Mouse (Mus musculus) heart, embryonic 16.5 days (tissue): ENCODE measurements around the gene Cc2d2b. TPM values are rescaled to one million over a fixed set of nuclear protein-coding genes. Genes with fewer than 3 reads are reported as not detected.

ENCODE experiments used
- ATAC-seq: fragments of 200-750 bp; cut with Nextera tagmentation; replicated peaks from 2 replicates; pipeline ENCODE4 v1.8.0; 2017; ENCODE audit warnings: moderate number of reproducible peaks; ENCODE audit not compliant: insufficient read depth, low FRiP score; ENCODE audit errors: extremely low read depth
- H3K27ac ChIP-seq: fragments of 300-500 bp; sonication (generic); 2 replicates; pipeline ENCODE4 v1.5.1; 2014; ENCODE audit warnings: mild to moderate bottlenecking, low read length, control low read depth, moderate library complexity
- H3K27me3 ChIP-seq: fragments of 300-500 bp; sonication (generic); 2 replicates; pipeline ENCODE4 v1.6.1; 2014; ENCODE audit warnings: low read length, mixed read lengths; ENCODE audit not compliant: control insufficient read depth, insufficient read depth
- H3K36me3 ChIP-seq: fragments of 300-500 bp; sonication (generic); 2 replicates; pipeline ENCODE4 v1.6.1; 2014; ENCODE audit not compliant: control insufficient read depth, insufficient read depth
- H3K4me1 ChIP-seq: fragments of 300-500 bp; sonication (generic); 2 replicates; pipeline ENCODE4 v1.6.1; 2014; ENCODE audit warnings: low read length, mixed read lengths; ENCODE audit not compliant: control insufficient read depth, insufficient read depth
- H3K4me2 ChIP-seq: fragments of 300-500 bp; sonication (generic); 2 replicates; pipeline ENCODE4 v1.6.1; 2014; ENCODE audit warnings: low read depth, mild to moderate bottlenecking, control low read depth, low read length
- H3K4me3 ChIP-seq: fragments of 300-500 bp; sonication (generic); 2 replicates; pipeline ENCODE4 v1.5.1; 2014; ENCODE audit warnings: mild to moderate bottlenecking, control low read depth, low read length
- H3K9ac ChIP-seq: fragments of 300-500 bp; sonication (generic); 2 replicates; pipeline ENCODE4 v1.6.1; 2014; ENCODE audit warnings: low read length, control low read depth
- H3K9me3 ChIP-seq: fragments of 300-500 bp; sonication (generic); replicated peaks from 2 replicates; pipeline ENCODE4 v1.6.1; 2016; ENCODE audit warnings: low read length; ENCODE audit not compliant: control insufficient read depth
- WGBS: fragments of 180-500 bp; shearing (Covaris S2); extraction: QIAGEN DNeasy Blood & Tissue Kit; methylation state at CpG from one replicate; pipeline ENCODE4 v1.1.7; 2014; 5-methylcytosine and 5-hydroxymethylcytosine counted together
- polyA plus RNA-seq: library from polyadenylated mRNA; unstranded; fragments of >200 nt; fragmentation: Nextera tagmentation; extraction: Ambion mirVana; gene quantifications from 2 replicates; pipeline ENCODE4 v1.2.1, GENCODE M21; 2015

Gene Cc2d2b
- polyA plus RNA-seq, 1 experiment from 2014 or later: not detected

- WGBS: 29% methylated on average over 17 of the region's 17 CpGs
- Histone ChIP-seq H3K4me1 (no peaks in the 10 kb centered on the region; the same call in 1 of the 2 replicates), H3K36me3 (no peaks in the 10 kb centered on the region), H3K27ac (no peak overlapping the region), H3K4me2 (peak overlapping the region; percentile 62), H3K9ac (peak overlapping the region; percentile 65), H3K9me3 (no peaks in the 10 kb centered on the region), H3K27me3 (no peaks in the 10 kb centered on the region), H3K4me3 (peak overlapping the region; percentile 34)
- ATAC-seq: peak; percentile 69
Measured at GRCm38 (mm10) chr19:40736680-40737512, 11.7 kb upstream of the Cc2d2b start.

- WGBS: 75% methylated on average over 5 of the region's 5 CpGs
- H3K27ac ChIP-seq: no peak overlapping the region
Measured at GRCm38 (mm10) chr19:40737613-40738012, 10.9 kb upstream of the Cc2d2b start.

GRCm38 (mm10) chr19:40738683-40739324 is 9.7 kb upstream of the Cc2d2b start:
- no peaks in the 10 kb centered on the region; the same call in 1 of the 2 replicates for H3K4me1 ChIP-seq
- 84% methylated on average over 13 of the region's 13 CpGs for WGBS
- H3K4me2 ChIP-seq: no peak overlapping the region
- no peaks in the 10 kb centered on the region for H3K36me3 ChIP-seq
- ATAC-seq: no peak
- H3K9ac ChIP-seq: no peak overlapping the region
- H3K9me3 ChIP-seq: no peaks in the 10 kb centered on the region
- H3K27ac ChIP-seq: no peak overlapping the region
- no peak overlapping the region for H3K4me3 ChIP-seq
- no peaks in the 10 kb centered on the region for H3K27me3 ChIP-seq

More at GRCm38 (mm10) chr19:40737613-40738012, 10.9 kb upstream of the Cc2d2b start:
- Histone ChIP-seq H3K4me3 (peak overlapping the region; percentile 34), H3K4me2 (peak overlapping the region; percentile 62), H3K4me1 (no peaks in the 10 kb centered on the region; the same call in 1 of the 2 replicates), H3K36me3 (no peaks in the 10 kb centered on the region), H3K27me3 (no peaks in the 10 kb centered on the region), H3K9ac (peak overlapping the region; percentile 65), H3K9me3 (no peaks in the 10 kb centered on the region)
- ATAC-seq: no peak

GRCm38 (mm10) chr19:40746603-40747002 is 1.9 kb upstream of the Cc2d2b start:
- H3K9me3 ChIP-seq: no peaks in the 10 kb centered on the region

GRCm38 (mm10) chr19:40754311-40754710 is 5.8 kb downstream of the Cc2d2b start:
- Histone ChIP-seq H3K4me3 (no peak overlapping the region), H3K9me3 (0 out of 2 replicates have a peak, but pooled peaks cover 2% of the 10 kb centered on the region), H3K27me3 (no peaks in the 10 kb centered on the region), H3K4me1 (no peaks in the 10 kb centered on the region), H3K4me2 (no peak overlapping the region), H3K9ac (no peak overlapping the region), H3K27ac (no peak overlapping the region), H3K36me3 (no peaks in the 10 kb centered on the region)
- no peak for ATAC-seq
- 76% methylated on average over 2 of the region's 2 CpGs for WGBS

More at GRCm38 (mm10) chr19:40746603-40747002, 1.9 kb upstream of the Cc2d2b start:
- H3K4me2 ChIP-seq: no peak overlapping the region
- H3K36me3 ChIP-seq: no peaks in the 10 kb centered on the region
- no peak overlapping the region for H3K9ac ChIP-seq
- WGBS: 48% methylated on average over 4 of the region's 4 CpGs
- H3K27me3 ChIP-seq: no peaks in the 10 kb centered on the region
- no peaks in the 10 kb centered on the region for H3K4me1 ChIP-seq
- no peak overlapping the region for H3K27ac ChIP-seq
- no peak overlapping the region for H3K4me3 ChIP-seq
- no peak for ATAC-seq

GRCm38 (mm10) chr19:40760071-40760470 is 11.5 kb downstream of the Cc2d2b start:
- peaks cover 10% of the 10 kb centered on the region; the same call in 1 of the 2 replicates for H3K27me3 ChIP-seq
- H3K9me3 ChIP-seq: no peaks in the 10 kb centered on the region
- WGBS: 66% methylated on average over 2 of the region's 2 CpGs

GRCm38 (mm10) chr19:40762023-40762759 is 13.6 kb downstream of the Cc2d2b start:
- peaks cover 10% of the 10 kb centered on the region for H3K27me3 ChIP-seq
- WGBS: 29% methylated on average over 22 of the region's 22 CpGs
- no peaks in the 10 kb centered on the region for H3K36me3 ChIP-seq
- H3K4me3 ChIP-seq: peak overlapping the region; percentile 41
- peak overlapping the region; percentile 39 for H3K9ac ChIP-seq
- ATAC-seq: no peak
- H3K4me1 ChIP-seq: no peaks in the 10 kb centered on the region
- no peak overlapping the region for H3K27ac ChIP-seq
- peak overlapping the region; percentile 61 for H3K4me2 ChIP-seq
- H3K9me3 ChIP-seq: no peaks in the 10 kb centered on the region

More at GRCm38 (mm10) chr19:40760071-40760470, 11.5 kb downstream of the Cc2d2b start:
- H3K9ac ChIP-seq: no peak overlapping the region
- H3K4me3 ChIP-seq: no peak overlapping the region
- no peaks in the 10 kb centered on the region for H3K4me1 ChIP-seq
- no peak overlapping the region for H3K27ac ChIP-seq
- H3K4me2 ChIP-seq: no peak overlapping the region
- no peaks in the 10 kb centered on the region for H3K36me3 ChIP-seq
- ATAC-seq: no peak

- H3K4me1 ChIP-seq: peaks cover 7% of the 10 kb centered on the region
Measured at GRCm38 (mm10) chr19:40767189-40767588, 18.6 kb downstream of the Cc2d2b start.

More at GRCm38 (mm10) chr19:40767189-40767588, 18.6 kb downstream of the Cc2d2b start:
- no peak for ATAC-seq
- Histone ChIP-seq H3K9me3 (no peaks in the 10 kb centered on the region), H3K36me3 (no peaks in the 10 kb centered on the region), H3K27ac (no peak overlapping the region), H3K27me3 (no peaks in the 10 kb centered on the region; the same call in 1 of the 2 replicates), H3K9ac (no peak overlapping the region), H3K4me3 (no peak overlapping the region), H3K4me2 (no peak overlapping the region)
- 82% methylated on average over 2 of the region's 2 CpGs for WGBS
